Mouse (Mus musculus): ENCODE data around the gene Urod. TPM values are rescaled to one million over a fixed set of nuclear protein-coding genes. Genes with fewer than 3 reads are reported as not detected.

Urod gene
- polyA plus RNA-seq (2014; fragmentation: Nextera tagmentation; extraction: Ambion mirVana) = 74.0 and 77.1 TPM in 2 replicates

- no peaks in the 10 kb centered on the region for H3K27me3 ChIP-seq (replicated peaks; ENCODE audit: control insufficient read depth, insufficient read depth, low read length)
- no peaks in the 10 kb centered on the region for H3K9me3 ChIP-seq (ENCODE audit: control insufficient read depth, low read length)
- H3K4me1 ChIP-seq (ENCODE audit: control insufficient read depth, insufficient read depth, low read length) = peaks cover 9% of the 10 kb centered on the region
- ATAC-seq (ENCODE audit: low read depth) = peak; percentile 92
- H3K36me3 ChIP-seq (ENCODE audit: control insufficient read depth, insufficient read depth, low read length) = peaks cover 17% of the 10 kb centered on the region
- DNase-seq (ENCODE audit: low spot score) = peak; percentile 98
- peak within 1 kb of the TSS; percentile 92 for H3K4me3 ChIP-seq (ENCODE audit: low read depth, low read length)
- WGBS = 1% methylated on average over 38 of the region's 38 CpGs
- peak within 1 kb of the TSS; percentile 98 for H3K4me2 ChIP-seq (ENCODE audit: low read depth, low read length)
- peak within 1 kb of the TSS; percentile 77 for H3K9ac ChIP-seq (ENCODE audit: low read depth, low read length)
- no peak within 1 kb of the TSS; the same call in 1 of the 2 replicates for H3K27ac ChIP-seq (replicated peaks; ENCODE audit: low read depth, low read length)
These were observed at the start of gene Urod for GRCm38 (mm10) chr4:116993672-116994621. Gene Urod (minus strand): TSS chr4:116994413.

GRCm38 (mm10) chr4:117041283-117041721 lies 47.1 kb upstream of the Urod start:
- WGBS = 48% methylated on average over 4 of the region's 4 CpGs
- peak; percentile 41 for DNase-seq (ENCODE audit: low spot score)
- Histone ChIP-seq H3K9me3 (ENCODE audit: control insufficient read depth, low read length) (no peaks in the 10 kb centered on the region), H3K4me2 (ENCODE audit: low read depth, low read length) (no peak overlapping the region), H3K4me3 (ENCODE audit: low read depth, low read length) (no peak overlapping the region), H3K4me1 (ENCODE audit: control insufficient read depth, insufficient read depth, low read length) (peaks cover 22% of the 10 kb centered on the region), H3K27ac (replicated peaks; ENCODE audit: low read depth, low read length) (peak overlapping the region; percentile 64; the same call in 1 of the 2 replicates), H3K9ac (ENCODE audit: low read depth, low read length) (no peak overlapping the region), H3K36me3 (ENCODE audit: control insufficient read depth, insufficient read depth, low read length) (0 out of 2 replicates have a peak, but pooled peaks cover 3% of the 10 kb centered on the region), H3K27me3 (replicated peaks; ENCODE audit: control insufficient read depth, insufficient read depth, low read length) (no peaks in the 10 kb centered on the region)
- peak; percentile 24; the same call in 1 of the 2 replicates for ATAC-seq (ENCODE audit: low read depth)

GRCm38 (mm10) chr4:117040791-117041190 lies 46.6 kb upstream of the Urod start:
- H3K4me1 ChIP-seq (ENCODE audit: control insufficient read depth, insufficient read depth, low read length) = peaks cover 22% of the 10 kb centered on the region
- H3K4me2 ChIP-seq (ENCODE audit: low read depth, low read length) = no peak overlapping the region
- WGBS = 35% methylated on average over 1 of the region's 1 CpGs
- H3K36me3 ChIP-seq (ENCODE audit: control insufficient read depth, insufficient read depth, low read length) = 0 out of 2 replicates have a peak, but pooled peaks cover 3% of the 10 kb centered on the region
- no peaks in the 10 kb centered on the region for H3K9me3 ChIP-seq (ENCODE audit: control insufficient read depth, low read length)
- ATAC-seq (ENCODE audit: low read depth) (no peak), DNase-seq (ENCODE audit: low spot score) (no peak)
- no peak overlapping the region for H3K9ac ChIP-seq (ENCODE audit: low read depth, low read length)
- H3K27me3 ChIP-seq (replicated peaks; ENCODE audit: control insufficient read depth, insufficient read depth, low read length) = no peaks in the 10 kb centered on the region
- no peak overlapping the region for H3K4me3 ChIP-seq (ENCODE audit: low read depth, low read length)
- H3K27ac ChIP-seq (replicated peaks; ENCODE audit: low read depth, low read length) = peak overlapping the region; percentile 64

- Histone ChIP-seq H3K36me3 (ENCODE audit: control insufficient read depth, insufficient read depth, low read length) (0 out of 2 replicates have a peak, but pooled peaks cover 3% of the 10 kb centered on the region), H3K27ac (replicated peaks; ENCODE audit: low read depth, low read length) (peak overlapping the region; percentile 69), H3K4me1 (ENCODE audit: control insufficient read depth, insufficient read depth, low read length) (peaks cover 22% of the 10 kb centered on the region), H3K4me3 (ENCODE audit: low read depth, low read length) (no peak overlapping the region), H3K9me3 (ENCODE audit: control insufficient read depth, low read length) (no peaks in the 10 kb centered on the region), H3K9ac (ENCODE audit: low read depth, low read length) (no peak overlapping the region), H3K4me2 (ENCODE audit: low read depth, low read length) (no peak overlapping the region), H3K27me3 (replicated peaks; ENCODE audit: control insufficient read depth, insufficient read depth, low read length) (no peaks in the 10 kb centered on the region)
- ATAC-seq (ENCODE audit: low read depth) (peak; percentile 78), DNase-seq (ENCODE audit: low spot score) (peak; percentile 91)
- WGBS = 24% methylated on average over 9 of the region's 9 CpGs
These were observed 45.9 kb upstream of the Urod start for GRCm38 (mm10) chr4:117039925-117040687.

GRCm38 (mm10) chr4:117031105-117031504 lies 36.9 kb upstream of the Urod start:
- no peak overlapping the region for H3K27ac ChIP-seq (replicated peaks; ENCODE audit: low read depth, low read length)
- no peaks in the 10 kb centered on the region for H3K9me3 ChIP-seq (ENCODE audit: control insufficient read depth, low read length)
- H3K4me3 ChIP-seq (ENCODE audit: low read depth, low read length) = no peak overlapping the region
- H3K36me3 ChIP-seq (ENCODE audit: control insufficient read depth, insufficient read depth, low read length) = peaks cover 27% of the 10 kb centered on the region
- no peaks in the 10 kb centered on the region for H3K4me1 ChIP-seq (ENCODE audit: control insufficient read depth, insufficient read depth, low read length)
- ATAC-seq (ENCODE audit: low read depth) (no peak), DNase-seq (ENCODE audit: low spot score) (no peak)
- no peak overlapping the region for H3K9ac ChIP-seq (ENCODE audit: low read depth, low read length)
- no peaks in the 10 kb centered on the region for H3K27me3 ChIP-seq (replicated peaks; ENCODE audit: control insufficient read depth, insufficient read depth, low read length)
- H3K4me2 ChIP-seq (ENCODE audit: low read depth, low read length) = no peak overlapping the region
- 92% methylated on average over 1 of the region's 1 CpGs for WGBS

GRCm38 (mm10) chr4:117023469-117023868 lies 29.3 kb upstream of the Urod start:
- Histone ChIP-seq H3K36me3 (ENCODE audit: control insufficient read depth, insufficient read depth, low read length) (peaks cover 43% of the 10 kb centered on the region), H3K27me3 (replicated peaks; ENCODE audit: control insufficient read depth, insufficient read depth, low read length) (no peaks in the 10 kb centered on the region), H3K9ac (ENCODE audit: low read depth, low read length) (no peak overlapping the region), H3K4me2 (ENCODE audit: low read depth, low read length) (no peak overlapping the region), H3K27ac (replicated peaks; ENCODE audit: low read depth, low read length) (no peak overlapping the region), H3K4me3 (ENCODE audit: low read depth, low read length) (no peak overlapping the region), H3K9me3 (ENCODE audit: control insufficient read depth, low read length) (no peaks in the 10 kb centered on the region), H3K4me1 (ENCODE audit: control insufficient read depth, insufficient read depth, low read length) (peaks cover 10% of the 10 kb centered on the region; the same call in 1 of the 2 replicates)
- DNase-seq (ENCODE audit: low spot score) (no peak), ATAC-seq (ENCODE audit: low read depth) (no peak)
- 97% methylated on average over 4 of the region's 4 CpGs for WGBS

- H3K9me3 ChIP-seq (ENCODE audit: control insufficient read depth, low read length) = no peaks in the 10 kb centered on the region
- peak; percentile 98 for ATAC-seq (ENCODE audit: low read depth)
- H3K27me3 ChIP-seq (replicated peaks; ENCODE audit: control insufficient read depth, insufficient read depth, low read length) = no peaks in the 10 kb centered on the region
- H3K9ac ChIP-seq (ENCODE audit: low read depth, low read length) = peak within 1 kb of the TSS; percentile 86
- H3K36me3 ChIP-seq (ENCODE audit: control insufficient read depth, insufficient read depth, low read length) = peaks cover 25% of the 10 kb centered on the region
- under 1% methylated on average over 58 of the region's 61 CpGs for WGBS
- no peak within 1 kb of the TSS for H3K27ac ChIP-seq (replicated peaks; ENCODE audit: low read depth, low read length)
- peak; percentile 97 for DNase-seq (ENCODE audit: low spot score)
- H3K4me2 ChIP-seq (ENCODE audit: low read depth, low read length) = peak within 1 kb of the TSS; percentile 72
- peak within 1 kb of the TSS; percentile 66 for H3K4me3 ChIP-seq (ENCODE audit: low read depth, low read length)
- peaks cover 10% of the 10 kb centered on the region; the same call in 1 of the 2 replicates for H3K4me1 ChIP-seq (ENCODE audit: control insufficient read depth, insufficient read depth, low read length)
These were observed 25.3 kb upstream of the Urod start, which contains the start of gene Eif2b3 for GRCm38 (mm10) chr4:117019206-117020134. Gene Eif2b3 (plus strand): TSS chr4:117019402.
